Mouse (Mus musculus): ENCODE measurements around the gene Ralgds. TPM values are rescaled to one million over a fixed set of nuclear protein-coding genes. Genes with fewer than 3 reads are reported as not detected.

Gene Ralgds
- total and polyA plus RNA-seq, 3 experiments = 4.1 to 11.4 (median 6.6) TPM

DNA sequence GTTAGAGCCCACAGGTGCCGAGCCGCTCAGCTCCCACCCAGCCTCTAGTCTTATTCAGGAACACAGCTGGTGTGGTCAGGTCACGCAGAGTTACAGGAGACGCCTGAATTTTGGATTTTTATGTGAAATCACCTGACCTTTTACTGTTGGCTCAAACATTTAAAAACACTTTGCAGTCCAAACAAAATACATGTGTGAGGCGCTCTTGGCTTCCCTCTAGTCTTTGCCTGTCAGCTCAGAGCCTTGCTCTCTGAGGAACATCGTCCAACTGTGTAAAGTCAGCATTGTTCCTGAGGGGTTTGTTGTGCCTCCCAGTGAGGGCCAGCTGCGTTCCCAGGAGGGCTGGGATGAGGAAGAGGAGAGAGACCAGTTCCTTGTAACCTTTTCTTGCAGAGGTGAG lies 17.4 kb downstream of the Ralgds start:
- TF ChIP-seq USF2 (conservative IDR thresholded peaks at IDR 0.05; ENCODE audit: low read depth, low read length) (no peak), BHLHE40 (IDR thresholded peaks at IDR 0.05; ENCODE audit: low read depth, low read length) (no peak), MAFK (IDR thresholded peaks at IDR 0.05; ENCODE audit: insufficient replicate concordance, low read length) (no peak), JUND (conservative IDR thresholded peaks at IDR 0.05; ENCODE audit: low read depth, low read length) (no peak), POLR2AphosphoS2 (IDR thresholded peaks at IDR 0.05; ENCODE audit: low read depth, low read length) (no peak), RCOR1 (conservative IDR thresholded peaks at IDR 0.05; ENCODE audit: low read depth, low read length) (no peak)
- Histone ChIP-seq H3K79me2 (replicated peaks; ENCODE audit: control insufficient read depth, extremely low read depth, insufficient read depth, poor library complexity, severe bottlenecking) (no peaks in the 10 kb centered on the region), H3K27ac (ENCODE audit: insufficient read depth, low read depth) (no peak overlapping the region), H3K9me3 (replicated peaks; ENCODE audit: low read length) (no peaks in the 10 kb centered on the region), H3K9ac (ENCODE audit: insufficient read depth, low read depth) (no peak overlapping the region), H3K27me3 (replicated peaks) (peaks cover 4% of the 10 kb centered on the region), H3K36me3 (replicated peaks in 1 of 2; ENCODE audit: control insufficient read depth in 1 of 2, insufficient read depth in 1 of 2, low read length in 1 of 2) (peaks cover 0 to 2% of the 10 kb centered on the region in 2 experiments), H3K4me1 (ENCODE audit: control insufficient read depth in 1 of 2, insufficient read depth in 2 of 2) (peaks cover 46 to 87% of the 10 kb centered on the region in 2 experiments), H3K4me2 (ENCODE audit: insufficient read depth, low read depth, poor library complexity, severe bottlenecking) (no peak overlapping the region), H3K4me3 (replicated peaks in 1 of 3; ENCODE audit: low read depth in 2 of 3, low read length in 2 of 3, poor library complexity in 1 of 3) (no peak overlapping the region)
- in situ Hi-C loops (cut with MboI; ENCODE audit: low pct_ligation_motif_present, low pct_unique_long_range_greater_than_20kb, low sequenced_read_pairs) (no loop called here), dilution Hi-C loops (cut with MboI; ENCODE audit: extremely low pct_ligation_motif_present, extremely low pct_unique_long_range_greater_than_20kb, low sequenced_read_pairs) (no loop called here)
- no peak for DNase-seq (ENCODE audit: extremely low read depth)

DNA sequence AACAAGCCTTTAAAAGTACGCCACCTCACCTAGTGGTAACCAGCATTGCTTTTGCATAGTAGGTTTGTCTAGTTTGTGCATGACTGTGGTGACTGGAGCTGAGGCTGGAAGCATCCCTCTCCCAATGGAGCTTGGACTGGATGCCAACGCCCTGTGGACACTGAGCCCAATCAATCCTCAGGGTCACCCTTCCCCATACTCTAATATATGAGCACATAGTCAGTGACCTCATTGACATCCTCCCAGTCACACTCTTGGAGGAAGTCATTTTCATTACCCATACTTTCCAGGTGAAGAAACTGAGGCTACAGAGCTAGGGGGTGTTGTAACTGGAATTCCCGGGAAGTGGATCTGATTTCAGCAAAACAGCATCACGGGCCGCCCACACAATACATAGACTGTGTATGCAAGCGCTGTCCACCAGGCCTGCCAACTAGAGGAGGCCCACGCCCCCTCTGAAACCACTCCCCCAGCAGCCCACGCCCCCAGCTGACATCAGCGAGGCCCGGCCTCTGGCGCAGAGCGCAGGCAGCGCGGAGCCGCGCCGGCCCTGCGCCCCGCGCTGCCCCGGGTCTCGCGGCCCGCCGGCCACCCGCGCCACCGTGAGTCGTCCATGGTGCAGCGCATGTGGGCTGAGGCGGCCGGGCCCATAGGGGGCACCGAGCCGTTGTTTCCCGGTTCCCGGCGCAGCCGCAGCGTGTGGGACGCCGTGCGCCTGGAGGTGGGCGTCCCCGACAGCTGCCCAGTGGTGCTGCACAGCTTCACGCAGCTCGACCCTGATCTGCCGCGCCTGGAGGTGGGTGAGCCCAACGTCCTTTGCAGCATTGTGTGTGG lies 20.2 kb downstream of the Ralgds start:
- H3K27me3 ChIP-seq (replicated peaks) = peaks cover 4% of the 10 kb centered on the region
- no peaks in the 10 kb centered on the region for H3K79me2 ChIP-seq (replicated peaks; ENCODE audit: control insufficient read depth, extremely low read depth, insufficient read depth, poor library complexity, severe bottlenecking)
- peak overlapping the region; percentile 45 for H3K9ac ChIP-seq (ENCODE audit: insufficient read depth, low read depth)
- H3K27ac ChIP-seq (ENCODE audit: insufficient read depth, low read depth) = no peak overlapping the region
- H3K9me3 ChIP-seq (replicated peaks; ENCODE audit: low read length) = no peaks in the 10 kb centered on the region
- peaks cover 37 to 88% of the 10 kb centered on the region in 2 experiments for H3K4me1 ChIP-seq (ENCODE audit: control insufficient read depth in 1 of 2, insufficient read depth in 2 of 2)
- H3K4me2 ChIP-seq (ENCODE audit: insufficient read depth, low read depth, poor library complexity, severe bottlenecking) = peak overlapping the region; percentile 67
- dilution Hi-C loops (cut with MboI; ENCODE audit: extremely low pct_ligation_motif_present, extremely low pct_unique_long_range_greater_than_20kb, low sequenced_read_pairs) (no loop called here), in situ Hi-C loops (cut with MboI; ENCODE audit: low pct_ligation_motif_present, low pct_unique_long_range_greater_than_20kb, low sequenced_read_pairs) (no loop called here)
- H3K4me3 ChIP-seq (replicated peaks in 1 of 3; ENCODE audit: low read depth in 2 of 3, low read length in 2 of 3, poor library complexity in 1 of 3) = peak overlapping the region; percentile 32 to 70 (median 55)
- peak; percentile 74 for DNase-seq (ENCODE audit: extremely low read depth)
- no peaks in the 10 kb centered on the region for H3K36me3 ChIP-seq (replicated peaks in 1 of 2; ENCODE audit: control insufficient read depth in 1 of 2, insufficient read depth in 1 of 2, low read length in 1 of 2)
- TF ChIP-seq BHLHE40 (IDR thresholded peaks at IDR 0.05; ENCODE audit: low read depth, low read length) (0 out of 2 replicates have a peak, but pooled peaks have one; percentile 25), NRF1 (IDR thresholded peaks at IDR 0.05; ENCODE audit: low read depth, low read length) (peak; percentile 57), CTCF (conservative IDR thresholded peaks at IDR 0.05 in 1 of 2, IDR thresholded peaks at IDR 0.05 in 1 of 2; ENCODE audit: low read depth in 2 of 2, low read length in 2 of 2) (no peak), IRF4 (IDR thresholded peaks at IDR 0.05; ENCODE audit: low read depth, low read length) (no peak), ZC3H11A (IDR thresholded peaks at IDR 0.05; ENCODE audit: low read depth, low read length) (no peak), USF1 (IDR thresholded peaks at IDR 0.05; ENCODE audit: low read depth, low read length) (no peak), MAZ (IDR thresholded peaks at IDR 0.05; ENCODE audit: low read depth, low read length) (no peak), POLR2A (IDR thresholded peaks at IDR 0.05; ENCODE audit: low read depth, low read length) (peak; percentile 50; the same call in 1 of the 2 replicates), MXI1 (IDR thresholded peaks at IDR 0.05; ENCODE audit: low read depth, low read length) (peak; percentile 30; the same call in 1 of the 2 replicates), EP300 (IDR thresholded peaks at IDR 0.05; ENCODE audit: low read length) (no peak), E2F4 (IDR thresholded peaks at IDR 0.05; ENCODE audit: insufficient replicate concordance, low read depth, low read length) (no peak), SIN3A (IDR thresholded peaks at IDR 0.05; ENCODE audit: low read length) (0 out of 2 replicates have a peak, but pooled peaks have one; percentile 37), ZNF384 (IDR thresholded peaks at IDR 0.05; ENCODE audit: low read depth, low read length) (no peak), CHD2 (IDR thresholded peaks at IDR 0.05; ENCODE audit: low read length) (no peak)

Data from CH12.LX (cell line).